Mouse (Mus musculus): ENCODE results near the gene Rims3. TPM values are rescaled to one million over a fixed set of nuclear protein-coding genes. Genes with fewer than 3 reads are reported as not detected.
A peak's percentile ranks its signal among the peaks of the same experiment; 100 is the strongest.

Rims3 gene
- polyA plus RNA-seq, 1 experiment from 2014 or later: 0.16 TPM

GRCm38 (mm10) chr4:120850946-120851345, 3.7 kb upstream of the Rims3 start:
- Histone ChIP-seq H3K4me1 (replicated peaks) (peaks cover 24% of the 10 kb centered on the region), H3K27me3 (peaks cover 66% of the 10 kb centered on the region), H3K4me3 (replicated peaks) (no peak overlapping the region), H3K27ac (no peak overlapping the region), H3K9ac (no peak overlapping the region), H3K36me3 (no peaks in the 10 kb centered on the region), H3K9me3 (replicated peaks) (no peaks in the 10 kb centered on the region), H3K4me2 (no peak overlapping the region)
- ATAC-seq (ENCODE audit: low read depth) (peak; percentile 43), DNase-seq (peak; percentile 63)
- WGBS (ENCODE audit: insufficient replicate concordance): 2% methylated on average over 10 of the region's 10 CpGs

DNA sequence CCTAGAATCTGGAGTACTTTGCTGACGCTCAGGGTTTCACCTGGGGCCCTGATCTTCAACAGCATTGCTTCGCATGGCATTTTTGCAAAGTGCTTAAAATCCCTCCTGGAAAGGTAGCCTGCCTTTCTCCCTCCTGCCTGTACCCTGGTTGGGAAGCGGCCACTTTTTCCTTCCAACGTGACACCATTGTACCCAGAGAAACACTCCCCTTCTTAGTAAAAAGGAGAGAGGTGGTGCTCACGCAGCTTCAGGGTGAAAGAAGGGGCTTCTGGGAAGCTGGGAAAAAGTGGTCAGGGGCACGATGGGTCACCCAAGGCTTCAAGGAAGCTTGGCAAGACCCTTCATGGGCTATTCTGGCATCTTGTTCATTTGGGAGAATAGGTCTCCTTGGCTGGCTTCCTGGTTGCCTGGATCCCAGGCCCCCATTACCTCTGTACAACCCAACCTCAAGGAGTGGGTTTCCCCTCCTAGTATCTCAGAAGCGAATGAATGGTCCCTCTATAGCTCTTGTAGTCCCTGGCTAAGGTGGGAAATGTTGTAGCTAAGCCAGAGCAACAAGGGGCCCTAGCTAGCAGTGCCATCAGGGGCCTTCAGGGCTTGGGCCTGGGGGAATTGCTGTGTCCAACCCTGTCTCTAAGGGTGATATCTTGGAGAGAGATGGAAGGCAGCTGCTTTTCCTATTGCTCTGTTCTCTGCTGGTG, 894 bp downstream of the Rims3 start:
- DNase-seq: no peak
- peak overlapping the region; percentile 66 for H3K4me3 ChIP-seq (replicated peaks)
- no peaks in the 10 kb centered on the region for H3K9me3 ChIP-seq (replicated peaks)
- H3K27ac ChIP-seq: no peak overlapping the region
- peaks cover 11% of the 10 kb centered on the region for H3K4me1 ChIP-seq (replicated peaks)
- peak overlapping the region; percentile 85 for H3K4me2 ChIP-seq
- no peak for ATAC-seq (ENCODE audit: low read depth)
- no peaks in the 10 kb centered on the region for H3K36me3 ChIP-seq
- H3K9ac ChIP-seq: no peak overlapping the region
- 29% methylated on average over 7 of the region's 7 CpGs for WGBS (ENCODE audit: insufficient replicate concordance)
- H3K27me3 ChIP-seq: peaks cover 80% of the 10 kb centered on the region

DNA sequence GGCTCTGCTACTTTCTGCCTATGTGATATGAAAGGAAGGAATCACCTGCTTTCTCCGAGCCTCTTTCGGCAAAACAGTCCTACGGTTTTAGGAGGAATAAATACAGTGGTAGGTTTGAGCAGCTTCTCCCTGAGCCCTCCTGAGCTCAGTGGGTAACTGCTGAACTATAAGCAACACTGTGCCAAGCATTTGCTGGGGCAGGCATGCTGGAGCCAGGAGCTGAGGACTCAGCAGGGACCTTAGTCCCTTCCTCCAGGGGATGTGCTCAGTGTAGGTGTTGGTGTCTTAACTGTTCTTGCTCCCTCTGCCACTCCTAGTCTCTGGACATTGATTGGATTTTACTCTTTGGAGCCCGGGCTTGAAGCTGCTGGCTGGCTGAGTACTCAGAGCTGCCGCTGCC, 1.8 kb downstream of the Rims3 start:
- Histone ChIP-seq H3K9ac (no peak overlapping the region), H3K27me3 (peaks cover 76% of the 10 kb centered on the region), H3K36me3 (no peaks in the 10 kb centered on the region), H3K27ac (no peak overlapping the region), H3K4me3 (replicated peaks) (no peak overlapping the region), H3K4me1 (replicated peaks) (peaks cover 11% of the 10 kb centered on the region), H3K9me3 (replicated peaks) (no peaks in the 10 kb centered on the region), H3K4me2 (no peak overlapping the region)
- 37% methylated on average over 5 of the region's 5 CpGs for WGBS (ENCODE audit: insufficient replicate concordance)
- DNase-seq: no peak
- no peak for ATAC-seq (ENCODE audit: low read depth)

- Histone ChIP-seq H3K27ac (no peak overlapping the region), H3K9ac (no peak overlapping the region), H3K36me3 (no peaks in the 10 kb centered on the region), H3K4me3 (replicated peaks) (no peak overlapping the region), H3K9me3 (replicated peaks) (no peaks in the 10 kb centered on the region), H3K4me2 (no peak overlapping the region), H3K27me3 (peaks cover 44% of the 10 kb centered on the region), H3K4me1 (replicated peaks) (peaks cover 7% of the 10 kb centered on the region)
- WGBS (ENCODE audit: insufficient replicate concordance): 52% methylated on average over 7 of the region's 7 CpGs
- ATAC-seq (ENCODE audit: low read depth) (no peak), DNase-seq (no peak)
Measured at GRCm38 (mm10) chr4:120859865-120860264, 5.2 kb downstream of the Rims3 start.

- no peak overlapping the region for H3K27ac ChIP-seq
- H3K4me1 ChIP-seq (replicated peaks): no peaks in the 10 kb centered on the region
- H3K9me3 ChIP-seq (replicated peaks): no peaks in the 10 kb centered on the region
- DNase-seq (peak; percentile 19), ATAC-seq (ENCODE audit: low read depth) (0 out of 2 replicates have a peak, but pooled peaks have one; percentile 34)
- H3K4me3 ChIP-seq (replicated peaks): no peak overlapping the region
- H3K9ac ChIP-seq: no peak overlapping the region
- no peaks in the 10 kb centered on the region for H3K36me3 ChIP-seq
- H3K27me3 ChIP-seq: peaks cover 8% of the 10 kb centered on the region; the same call in 1 of the 2 replicates
- no peak overlapping the region for H3K4me2 ChIP-seq
- 12% methylated on average over 6 of the region's 6 CpGs for WGBS (ENCODE audit: insufficient replicate concordance)
Measured at GRCm38 (mm10) chr4:120866211-120866610, 11.6 kb downstream of the Rims3 start.

GRCm38 (mm10) chr4:120868246-120868645, 13.6 kb downstream of the Rims3 start:
- DNase-seq (no peak), ATAC-seq (ENCODE audit: low read depth) (no peak)
- whole genome bisulfite sequencing (ENCODE audit: insufficient replicate concordance): 49% methylated on average over 5 of the region's 5 CpGs
- Histone ChIP-seq H3K27me3 (peaks cover 14% of the 10 kb centered on the region; the same call in 1 of the 2 replicates), H3K9ac (no peak overlapping the region), H3K27ac (no peak overlapping the region), H3K4me3 (replicated peaks) (no peak overlapping the region), H3K9me3 (replicated peaks) (no peaks in the 10 kb centered on the region), H3K4me2 (no peak overlapping the region), H3K4me1 (replicated peaks) (no peaks in the 10 kb centered on the region), H3K36me3 (no peaks in the 10 kb centered on the region)

- H3K4me2 ChIP-seq: no peak overlapping the region
- no peak overlapping the region for H3K27ac ChIP-seq
- no peak overlapping the region for H3K9ac ChIP-seq
- H3K27me3 ChIP-seq: peaks cover 14% of the 10 kb centered on the region; the same call in 1 of the 2 replicates
- no peaks in the 10 kb centered on the region for H3K4me1 ChIP-seq (replicated peaks)
- WGBS (ENCODE audit: insufficient replicate concordance): 41% methylated on average over 3 of the region's 3 CpGs
- H3K4me3 ChIP-seq (replicated peaks): no peak overlapping the region
- no peak for DNase-seq
- no peaks in the 10 kb centered on the region for H3K9me3 ChIP-seq (replicated peaks)
- no peaks in the 10 kb centered on the region for H3K36me3 ChIP-seq
- no peak for ATAC-seq (ENCODE audit: low read depth)
Measured at GRCm38 (mm10) chr4:120868988-120869387, 14.4 kb downstream of the Rims3 start.

GRCm38 (mm10) chr4:120870262-120870748, 15.7 kb downstream of the Rims3 start:
- H3K4me3 ChIP-seq (replicated peaks): no peak overlapping the region
- DNase-seq (no peak), ATAC-seq (ENCODE audit: low read depth) (no peak)
- no peaks in the 10 kb centered on the region for H3K9me3 ChIP-seq (replicated peaks)
- H3K9ac ChIP-seq: no peak overlapping the region
- H3K4me1 ChIP-seq (replicated peaks): no peaks in the 10 kb centered on the region
- H3K27me3 ChIP-seq: peaks cover 14% of the 10 kb centered on the region; the same call in 1 of the 2 replicates
- WGBS (ENCODE audit: insufficient replicate concordance): 42% methylated on average over 7 of the region's 7 CpGs
- H3K4me2 ChIP-seq: no peak overlapping the region
- H3K27ac ChIP-seq: no peak overlapping the region
- no peaks in the 10 kb centered on the region for H3K36me3 ChIP-seq

- Histone ChIP-seq H3K4me1 (replicated peaks) (0 out of 2 replicates have a peak, but pooled peaks cover under 1% of the 10 kb centered on the region), H3K9me3 (replicated peaks) (no peaks in the 10 kb centered on the region), H3K9ac (no peak overlapping the region), H3K4me2 (no peak overlapping the region), H3K4me3 (replicated peaks) (no peak overlapping the region), H3K27me3 (0 out of 2 replicates have a peak, but pooled peaks cover 6% of the 10 kb centered on the region), H3K27ac (no peak overlapping the region), H3K36me3 (no peaks in the 10 kb centered on the region)
- 63% methylated on average over 3 of the region's 3 CpGs for WGBS (ENCODE audit: insufficient replicate concordance)
- ATAC-seq (ENCODE audit: low read depth): no peak
- DNase-seq: no peak
Measured at GRCm38 (mm10) chr4:120875961-120876360, 21.3 kb downstream of the Rims3 start.

DNA sequence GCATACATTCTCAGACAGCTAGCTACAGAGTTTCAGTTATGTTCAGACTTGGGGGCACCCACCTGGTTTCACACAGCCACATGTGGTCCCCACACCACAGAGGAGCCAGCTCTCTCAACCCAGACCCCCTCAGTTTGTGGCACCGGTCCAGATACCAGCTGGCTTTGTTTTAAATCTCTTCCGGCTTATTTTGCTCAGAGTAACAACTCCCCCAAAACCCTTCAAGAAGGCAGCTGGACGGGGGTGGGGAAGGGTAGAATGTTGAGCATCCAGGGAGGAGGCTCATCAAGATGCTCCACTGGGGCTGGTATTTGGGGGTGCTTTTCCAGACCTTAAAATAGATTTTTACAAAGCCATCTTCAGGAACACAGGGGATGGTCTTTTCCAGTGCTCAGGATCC, 24.1 kb downstream of the Rims3 start:
- 63% methylated on average over 3 of the region's 3 CpGs for whole genome bisulfite sequencing (ENCODE audit: insufficient replicate concordance)
- DNase-seq (no peak), ATAC-seq (ENCODE audit: low read depth) (no peak)
- no peaks in the 10 kb centered on the region for H3K9me3 ChIP-seq (replicated peaks)
- no peak overlapping the region for H3K4me2 ChIP-seq
- H3K36me3 ChIP-seq: no peaks in the 10 kb centered on the region
- no peak overlapping the region for H3K9ac ChIP-seq
- 0 out of 2 replicates have a peak, but pooled peaks cover 5% of the 10 kb centered on the region for H3K4me1 ChIP-seq (replicated peaks)
- H3K4me3 ChIP-seq (replicated peaks): no peak overlapping the region
- no peak overlapping the region for H3K27ac ChIP-seq
- no peaks in the 10 kb centered on the region for H3K27me3 ChIP-seq

DNA sequence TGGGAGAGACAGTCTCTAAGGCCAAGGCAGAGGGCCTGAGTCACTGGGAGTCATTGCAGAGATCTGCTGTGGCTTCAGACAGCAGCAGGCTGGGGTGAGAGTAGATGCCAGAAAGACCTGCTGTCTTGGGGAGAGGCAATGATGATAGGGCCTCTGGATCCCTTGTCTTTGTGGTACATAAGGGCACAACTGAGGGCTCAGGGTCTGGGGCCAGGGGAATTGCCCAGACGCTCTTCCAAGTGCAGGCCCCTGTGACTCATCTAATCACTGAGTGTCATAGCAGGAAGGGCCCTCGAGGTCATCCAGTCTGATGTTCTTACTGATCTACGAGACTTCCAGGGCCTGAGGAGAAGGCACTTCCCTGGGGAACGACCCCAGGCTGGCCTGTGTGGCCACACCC, 24.8 kb downstream of the Rims3 start:
- Histone ChIP-seq H3K9me3 (replicated peaks) (no peaks in the 10 kb centered on the region), H3K4me2 (no peak overlapping the region), H3K36me3 (no peaks in the 10 kb centered on the region), H3K27me3 (no peaks in the 10 kb centered on the region), H3K4me1 (replicated peaks) (0 out of 2 replicates have a peak, but pooled peaks cover 5% of the 10 kb centered on the region), H3K27ac (no peak overlapping the region), H3K9ac (no peak overlapping the region), H3K4me3 (replicated peaks) (no peak overlapping the region)
- 25% methylated on average over 4 of the region's 4 CpGs for WGBS (ENCODE audit: insufficient replicate concordance)
- DNase-seq: no peak
- ATAC-seq (ENCODE audit: low read depth): no peak

Measured in liver, embryonic 13.5 days (tissue).